Mouse (Mus musculus) spleen, adult 2 months (tissue): ENCODE results near the gene Ing3.

Experiments
- CTCF ChIP-seq: fragments of 200-500 bp; IDR thresholded peaks from 2 replicates; pipeline ENCODE4 v1.5.1; 2011; ENCODE audit warnings: mild to moderate bottlenecking, inconsistent platforms; ENCODE audit not compliant: insufficient read depth, insufficient read length, insufficient replicate concordance; ENCODE audit errors: extremely low read depth
- POLR2A ChIP-seq: fragments of 200-500 bp; IDR thresholded peaks from 2 replicates; pipeline ENCODE4 v1.6.1; 2011; ENCODE audit warnings: low read depth, low read length, inconsistent platforms

DNA sequence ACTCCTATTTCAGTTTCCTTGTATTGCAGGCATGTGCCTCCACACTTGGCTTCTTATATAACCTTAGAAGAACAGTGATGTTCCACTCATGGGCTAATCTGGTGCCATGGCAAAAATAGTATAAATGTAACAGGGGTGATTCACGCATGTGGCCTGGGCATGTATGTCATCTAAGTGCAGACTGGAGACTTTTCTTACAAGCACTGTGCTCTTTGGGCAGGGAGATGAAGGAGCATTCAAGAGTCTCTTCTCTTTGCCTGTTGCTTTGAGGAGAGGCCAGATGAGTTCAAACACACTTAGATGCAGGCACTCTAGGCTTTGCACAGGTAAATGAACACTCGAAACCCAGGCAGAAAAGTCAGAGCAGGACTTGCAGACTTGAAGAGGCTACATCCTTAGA, 74.8 kb downstream of the Ing3 start:
- TF ChIP-seq CTCF: no peak
- no peak for TF ChIP-seq POLR2A
